Mouse (Mus musculus) CH12.LX (cell line): ENCODE results near the gene Dnajb5. TPM values are rescaled to one million over a fixed set of nuclear protein-coding genes. Genes with fewer than 3 reads are reported as not detected.
A peak's percentile ranks its signal among the peaks of the same experiment; 100 is the strongest.

Experiments
- DNase-seq: peaks from one replicate; pipeline ENCODE4 v3.0.0-alpha.2; 2013; ENCODE audit errors: extremely low read depth
- H3K27ac ChIP-seq: 2 replicates; pipeline ENCODE4 v1.5.1; 2012; ENCODE audit warnings: low read depth, mild to moderate bottlenecking, control low read depth, moderate library complexity; ENCODE audit not compliant: insufficient read depth
- H3K27me3 ChIP-seq: replicated peaks from 2 replicates; pipeline ENCODE3; 2012; ENCODE audit warnings: inconsistent platforms
- H3K36me3 ChIP-seq, 2 experiments: replicated peaks in 1 of 2; 2 replicates each; pipeline versions ENCODE3 to v1.6.1; 2012; ENCODE audit warnings: inconsistent platforms in 1 of 2, low read length in 1 of 2, mild to moderate bottlenecking in 1 of 2, mixed read lengths in 1 of 2, moderate library complexity in 1 of 2; ENCODE audit not compliant: control insufficient read depth in 1 of 2, insufficient read depth in 1 of 2
- H3K4me1 ChIP-seq, 2 experiments: 2 replicates each; pipeline ENCODE4 v1.6.1; 2012; ENCODE audit warnings: inconsistent platforms in 1 of 2, moderate library complexity in 1 of 2; ENCODE audit not compliant: insufficient read depth in 2 of 2, control insufficient read depth in 1 of 2
- H3K4me2 ChIP-seq: 2 replicates; pipeline ENCODE4 v1.6.1; 2012; ENCODE audit warnings: low read depth, mild to moderate bottlenecking, control low read depth; ENCODE audit not compliant: poor library complexity, insufficient read depth, severe bottlenecking
- H3K4me3 ChIP-seq, 3 experiments: fragments of 150-350 bp in 1 of 3; sonication (generic) in 1 of 3; replicated peaks in 1 of 3; 2 replicates each; pipeline versions ENCODE3 to v1.5.1; 2011 to 2012; ENCODE audit warnings: low read depth in 2 of 3, low read length in 2 of 3, mild to moderate bottlenecking in 2 of 3, moderate library complexity in 2 of 3, control low read depth in 1 of 3, improper control_type of control experiment in 1 of 3, inconsistent platforms in 1 of 3, mixed read lengths in 1 of 3; ENCODE audit not compliant: poor library complexity in 1 of 3
- H3K79me2 ChIP-seq: replicated peaks from 2 replicates; pipeline ENCODE4 v1.6.1; 2012; ENCODE audit warnings: mild to moderate bottlenecking, moderate library complexity; ENCODE audit not compliant: control insufficient read depth, poor library complexity, insufficient read depth, severe bottlenecking; ENCODE audit errors: extremely low read depth
- H3K9ac ChIP-seq: 2 replicates; pipeline ENCODE4 v1.6.1; 2012; ENCODE audit warnings: low read depth, mild to moderate bottlenecking, control low read depth, moderate library complexity; ENCODE audit not compliant: insufficient read depth
- H3K9me3 ChIP-seq: replicated peaks from 2 replicates; pipeline ENCODE3; 2012; ENCODE audit warnings: low read length, inconsistent platforms, mixed read lengths
- CHD2 ChIP-seq: IDR thresholded peaks from 2 replicates; pipeline ENCODE4 v1.6.1; 2011; ENCODE audit warnings: low read length, improper control_type of control experiment
- CTCF ChIP-seq, 2 experiments: IDR thresholded peaks in 1 of 2; conservative IDR thresholded peaks in 1 of 2; 2 replicates each; pipeline ENCODE4 v1.5.1; 2011 to 2012; ENCODE audit warnings: low read depth in 2 of 2, low read length in 2 of 2, improper control_type of control experiment in 1 of 2, inconsistent platforms in 1 of 2, mild to moderate bottlenecking in 1 of 2, moderate library complexity in 1 of 2
- E2F4 ChIP-seq: IDR thresholded peaks from 2 replicates; pipeline ENCODE4 v1.6.1; 2011; ENCODE audit warnings: low read depth, low read length, improper control_type of control experiment; ENCODE audit not compliant: insufficient replicate concordance
- ELF1 ChIP-seq: IDR thresholded peaks from 2 replicates; pipeline ENCODE4 v1.6.1; 2014; ENCODE audit warnings: low read depth, mild to moderate bottlenecking, inconsistent platforms, low read length, improper control_type of control experiment
- EP300 ChIP-seq: IDR thresholded peaks from 2 replicates; pipeline ENCODE4 v1.6.1; 2011; ENCODE audit warnings: low read length, improper control_type of control experiment
- GABPA ChIP-seq: IDR thresholded peaks from 2 replicates; pipeline ENCODE4 v1.6.1; 2012; ENCODE audit warnings: low read depth, low read length, improper control_type of control experiment, inconsistent platforms; ENCODE audit not compliant: insufficient replicate concordance
- HCFC1 ChIP-seq: IDR thresholded peaks from 2 replicates; pipeline ENCODE4 v1.6.1; 2012; ENCODE audit warnings: low read depth, mild to moderate bottlenecking, inconsistent platforms, low read length, improper control_type of control experiment
- IRF4 ChIP-seq: IDR thresholded peaks from 2 replicates; pipeline ENCODE4 v1.6.1; 2014; ENCODE audit warnings: low read depth, mild to moderate bottlenecking, inconsistent platforms, low read length, improper control_type of control experiment
- JUN ChIP-seq: IDR thresholded peaks from 2 replicates; pipeline ENCODE4 v1.6.1; 2011; ENCODE audit warnings: low read depth, mild to moderate bottlenecking, low read length, improper control_type of control experiment, moderate library complexity; ENCODE audit not compliant: insufficient read depth
- MAX ChIP-seq: IDR thresholded peaks from 2 replicates; pipeline ENCODE4 v1.6.1; 2011; ENCODE audit warnings: low read length, improper control_type of control experiment
- MAZ ChIP-seq: IDR thresholded peaks from 2 replicates; pipeline ENCODE4 v1.6.1; 2012; ENCODE audit warnings: low read depth, mild to moderate bottlenecking, inconsistent platforms, low read length, improper control_type of control experiment, moderate library complexity
- MEF2A ChIP-seq: IDR thresholded peaks from 2 replicates; pipeline ENCODE4 v1.6.1; 2014; ENCODE audit warnings: low read depth, mild to moderate bottlenecking, inconsistent platforms, low read length, improper control_type of control experiment, borderline replicate concordance
- MYC ChIP-seq: IDR thresholded peaks from 2 replicates; pipeline ENCODE4 v1.6.1; 2011; ENCODE audit warnings: low read depth, mild to moderate bottlenecking, improper control_type of control experiment, low read length
- RAD21 ChIP-seq: IDR thresholded peaks from 2 replicates; pipeline ENCODE4 v1.6.1; 2011; ENCODE audit warnings: low read depth, mild to moderate bottlenecking, low read length, improper control_type of control experiment, moderate library complexity
- RCOR1 ChIP-seq: conservative IDR thresholded peaks from 2 replicates; pipeline ENCODE4 v1.6.1; 2012; ENCODE audit warnings: low read depth, mild to moderate bottlenecking, inconsistent platforms, low read length, improper control_type of control experiment
- SIN3A ChIP-seq: IDR thresholded peaks from 2 replicates; pipeline ENCODE4 v1.6.1; 2012; ENCODE audit warnings: low read length, improper control_type of control experiment, inconsistent platforms
- SMC3 ChIP-seq: IDR thresholded peaks from 2 replicates; pipeline ENCODE4 v1.6.1; 2011; ENCODE audit warnings: low read depth, low read length, improper control_type of control experiment
- UBTF ChIP-seq: IDR thresholded peaks from 2 replicates; pipeline ENCODE4 v1.6.1; 2012; ENCODE audit warnings: low read depth, mild to moderate bottlenecking, inconsistent platforms, low read length, improper control_type of control experiment, moderate library complexity
- USF2 ChIP-seq: conservative IDR thresholded peaks from 2 replicates; pipeline ENCODE4 v1.6.1; 2011; ENCODE audit warnings: low read depth, low read length, improper control_type of control experiment
- ZC3H11A ChIP-seq: IDR thresholded peaks from 2 replicates; pipeline ENCODE4 v1.6.1; 2012; ENCODE audit warnings: low read depth, mild to moderate bottlenecking, inconsistent platforms, low read length, improper control_type of control experiment
- dilution Hi-C: fragments of 300-500 bp; cut with MboI; formaldehyde crosslinking; loops from 2 replicates; pipeline ENCODE4 v1.14.3; 2020; ENCODE audit warnings: low sequenced_read_pairs; ENCODE audit not compliant: extremely low pct_unique_long_range_greater_than_20kb, extremely low pct_ligation_motif_present
- in situ Hi-C: fragments of 300-500 bp; cut with MboI; formaldehyde crosslinking; loops from 3 replicates; pipeline ENCODE4 v1.14.3; 2019; ENCODE audit warnings: low sequenced_read_pairs, low pct_ligation_motif_present, low pct_unique_long_range_greater_than_20kb, mixed read lengths
- polyA plus RNA-seq: library from polyadenylated mRNA; unstranded; fragments of >175 nt; gene quantifications from 2 replicates; pipeline ENCODE4 v1.2.1, GENCODE M21; 2012; ENCODE audit warnings: low read depth; ENCODE audit not compliant: insufficient read length
- total RNA-seq, 2 experiments: library from RNA; depleted of rRNA; stranded (reverse); fragments of 300-350 nt in 1 of 2; fragments of >200 nt in 1 of 2; gene quantifications; 2 replicates each; pipeline ENCODE4 v1.2.3; 2012 to 2014

The Dnajb5 gene
- total and polyA plus RNA-seq, 3 experiments, result 1.9 to 3.9 (median 2.7) TPM

DNA sequence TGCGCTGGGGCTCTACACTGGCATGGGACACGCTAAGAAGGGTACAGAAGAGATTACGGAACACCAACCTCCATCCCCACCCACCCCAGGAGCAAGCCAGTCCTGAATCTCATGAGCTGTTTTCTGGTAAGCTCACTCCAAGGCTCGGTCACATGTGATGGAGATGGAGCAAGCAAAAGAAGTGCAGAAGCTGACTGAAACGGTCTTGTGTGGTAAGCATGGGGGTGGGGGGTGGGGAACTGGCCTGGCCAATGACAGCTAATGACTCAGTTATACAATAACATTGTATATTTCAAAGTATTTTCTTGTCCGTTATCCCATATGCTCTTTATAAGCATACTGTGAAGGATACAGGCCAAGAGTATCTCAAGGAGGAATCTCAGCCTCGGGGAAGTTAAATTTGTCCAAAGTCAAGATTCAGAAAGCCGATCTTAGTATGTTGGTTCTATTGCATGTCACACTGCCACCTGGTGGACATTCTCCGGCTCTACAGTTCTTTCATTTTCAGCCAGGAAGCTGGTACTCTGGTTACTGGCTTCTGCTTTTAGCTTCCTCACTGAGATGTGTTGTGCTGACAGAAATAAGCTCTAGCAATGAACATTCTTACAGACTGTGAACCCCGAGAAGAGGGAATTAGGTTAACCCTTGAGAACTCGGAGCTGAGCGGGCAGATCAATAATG is 15.6 kb downstream of the Dnajb5 start:
- H3K36me3 ChIP-seq, result peaks cover 0 to 12% of the 10 kb centered on the region in 2 experiments
- H3K27ac ChIP-seq, result no peak overlapping the region
- no peaks in the 10 kb centered on the region for H3K79me2 ChIP-seq
- dilution Hi-C loops, result no loop called here
- TF ChIP-seq RAD21 (peak; percentile 56), MYC (0 out of 2 replicates have a peak, but pooled peaks have one; percentile 38), E2F4 (0 out of 2 replicates have a peak, but pooled peaks have one; percentile 44), SMC3 (peak; percentile 73), CTCF (conservative IDR thresholded peaks at IDR 0.05 in 1 of 2, IDR thresholded peaks at IDR 0.05 in 1 of 2; ENCODE audit: low read depth in 2 of 2, low read length in 2 of 2) (peak; percentile 86 to 88), MAX (no peak), CHD2 (0 out of 2 replicates have a peak, but pooled peaks have one; percentile 5), ELF1 (peak; percentile 56; the same call in 1 of the 2 replicates), IRF4 (no peak), USF2 (no peak)
- H3K9ac ChIP-seq, result no peak overlapping the region
- H3K4me1 ChIP-seq, result peaks cover 8 to 18% of the 10 kb centered on the region in 2 experiments
- H3K4me3 ChIP-seq, result no peak overlapping the region
- no peaks in the 10 kb centered on the region for H3K27me3 ChIP-seq
- DNase-seq, result peak; percentile 87
- H3K4me2 ChIP-seq, result peak overlapping the region; percentile 19; the same call in 1 of the 2 replicates
- H3K9me3 ChIP-seq, result no peaks in the 10 kb centered on the region
- in situ Hi-C loops, result no loop called here

DNA sequence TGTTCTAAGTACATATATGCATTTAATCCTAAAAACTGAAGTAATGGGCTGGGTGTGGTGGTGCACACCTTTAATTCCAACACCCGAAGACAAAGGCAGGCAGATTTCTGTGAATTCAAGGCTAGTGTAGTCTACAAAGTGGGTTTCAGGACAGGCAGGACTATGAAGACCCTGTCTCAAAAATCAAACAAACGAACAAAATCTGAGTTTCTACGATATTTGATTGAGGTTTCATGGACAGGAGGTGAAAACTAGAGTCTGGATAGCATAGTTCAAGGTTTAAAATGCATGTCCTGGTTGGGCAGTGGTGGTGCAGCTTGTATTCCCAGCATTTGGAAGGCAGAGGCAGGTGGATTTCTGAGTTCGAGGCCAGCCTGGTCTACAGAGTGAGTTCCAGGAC is 19.7 kb downstream of the Dnajb5 start, which contains the start of gene 1700022I11Rik:
1700022I11Rik (plus strand) TSS at position 301 of the 400 bp plus-strand sequence.
- H3K9ac ChIP-seq, result no peak within 1 kb of the TSS
- TF ChIP-seq HCFC1 (no peak), RCOR1 (no peak), CHD2 (no peak), GABPA (no peak), JUN (no peak), EP300 (no peak), SIN3A (no peak), SMC3 (no peak), MYC (no peak), IRF4 (no peak), ZC3H11A (no peak), MAZ (no peak), USF2 (no peak), UBTF (no peak), MEF2A (no peak)
- H3K4me3 ChIP-seq, result no peak within 1 kb of the TSS
- H3K79me2 ChIP-seq, result no peaks in the 10 kb centered on the region
- peaks cover 0 to 17% of the 10 kb centered on the region in 2 experiments for H3K36me3 ChIP-seq
- H3K27me3 ChIP-seq, result no peaks in the 10 kb centered on the region
- DNase-seq, result no peak
- H3K9me3 ChIP-seq, result no peaks in the 10 kb centered on the region
- in situ Hi-C loops, result no loop called here
- no peak within 1 kb of the TSS for H3K27ac ChIP-seq
- H3K4me1 ChIP-seq, result peaks cover 8 to 18% of the 10 kb centered on the region in 2 experiments
- H3K4me2 ChIP-seq, result no peak within 1 kb of the TSS
- dilution Hi-C loops, result no loop called here
